Mouse (Mus musculus): ENCODE results near the gene Prss29.

- no peak for TF ChIP-seq TAL1 (IDR thresholded peaks at IDR 0.05; ENCODE audit: low read length)
- no peak for TF ChIP-seq GATA1 (IDR thresholded peaks at IDR 0.05; ENCODE audit: low read length)
These were observed 23.0 kb downstream of the Prss29 start for GRCm38 (mm10) chr17:25341490-25341889.

Data from erythroblast, embryonic 14.5 days (primary cell).